32 mouse cellular contexts compared by ENCODE assay signal in genomic region chr11:64004152-64004551, GRCm38 (mm10).
DNase-seq lines count a peak whose midpoint lies in the region; ATAC-seq and TF ChIP-seq lines count a peak whose summit lies in the region.
"Had no signal": no experiment of that assay in that cellular context is flagged by ENCODE, and none has a peak within 500 bp of the region (broad histone marks: within the 10 kb centered on the region; RNA-seq: fewer than 3 reads in every experiment).

No protein-coding gene starts in this region.

- no peaks in the 10 kb centered on the region for H3K36me3 ChIP-seq in stomach, embryonic 16.5 days (ENCODE audit: control insufficient read depth, insufficient read depth, low read length)
- H3K36me3 ChIP-seq in stomach, postnatal 0 days (ENCODE audit: control insufficient read depth, insufficient read depth, low read length) = no peaks in the 10 kb centered on the region
- H3K36me3 ChIP-seq: embryonic facial prominence, embryonic 13.5 days; hindbrain, embryonic 10.5 days; hindbrain, embryonic 15.5 days; limb, embryonic 13.5 days had no signal

- 78% methylated on average over 4 of the region's 4 CpGs for WGBS in stomach, embryonic 16.5 days
- WGBS in stomach, postnatal 0 days = 70% methylated on average over 4 of the region's 4 CpGs

- no peak for TF ChIP-seq EP300 in stomach, postnatal 0 days (optimal IDR thresholded peaks at IDR 0.05)

- DNase-seq in frontal cortex, postnatal 36 days (ENCODE audit: low spot score in 2 of 2) = peak; percentile 17 to 42
- DNase-seq in frontal cortex, postnatal 14 days (ENCODE audit: low spot score in 2 of 2) = no peak
- DNase-seq in left cerebral cortex, postnatal 36 days (ENCODE audit: low spot score in 2 of 2) = peak; percentile 10 to 28
- DNase-seq in left cerebral cortex, adult 2 months (ENCODE audit: extremely low spot score in 1 of 2, low spot score in 2 of 2) = no peak
- no peak for DNase-seq in stomach, postnatal 0 days (ENCODE audit: low spot score)
- DNase-seq: adrenal gland, postnatal 10 days; B cell, adult 2 months; cerebellum, adult 11 months; cerebellum, postnatal 36 days; embryo, embryonic 11 days; heart, postnatal 14 days; kidney, adult 11 months; kidney, postnatal 14 days; layer of hippocampus, adult 9-11 months; lung, adult 18-20 months; lung, postnatal 4 days; midbrain, embryonic 14.5 days; thymus, adult 18-20 months; thymus, postnatal 25 days had no signal

- no peak overlapping the region for H3K9ac ChIP-seq in stomach, embryonic 16.5 days (ENCODE audit: low read length)
- H3K9ac ChIP-seq in stomach, postnatal 0 days (ENCODE audit: low read length) = no peak overlapping the region
- H3K9ac ChIP-seq: embryonic facial prominence, embryonic 13.5 days; hindbrain, embryonic 15.5 days; limb, embryonic 13.5 days had no signal

- no peak for TF ChIP-seq CTCF in left cerebral cortex, adult 2 months (IDR thresholded peaks at IDR 0.05)
- no peak for TF ChIP-seq CTCF in stomach, postnatal 0 days (IDR thresholded peaks at IDR 0.05; ENCODE audit: low read depth)

- H3K9me3 ChIP-seq in stomach, embryonic 16.5 days (replicated peaks; ENCODE audit: control insufficient read depth, low read length) = no peaks in the 10 kb centered on the region
- H3K9me3 ChIP-seq in stomach, postnatal 0 days (ENCODE audit: control insufficient read depth, low read length) = no peaks in the 10 kb centered on the region
- H3K9me3 ChIP-seq: embryonic facial prominence, embryonic 13.5 days; hindbrain, embryonic 15.5 days had no signal

- intact Hi-C loops in left cerebral cortex, postnatal 36 days (cut with DNase I) = no loop called here
- intact Hi-C loops in left cerebral cortex, adult 2 months (cut with DNase I) = no loop called here

- no peak overlapping the region for H3K27ac ChIP-seq in left cerebral cortex, adult 2 months
- peak overlapping the region; percentile 30; the same call in 1 of the 2 replicates for H3K27ac ChIP-seq in stomach, embryonic 16.5 days (ENCODE audit: low read length)
- H3K27ac ChIP-seq in stomach, postnatal 0 days (replicated peaks) = no peak overlapping the region
- H3K27ac ChIP-seq: embryonic facial prominence, embryonic 13.5 days; hindbrain, embryonic 10.5 days; hindbrain, embryonic 15.5 days; limb, embryonic 13.5 days had no signal

- H3K4me2 ChIP-seq in stomach, embryonic 16.5 days (ENCODE audit: low read depth, low read length) = no peak overlapping the region
- no peak overlapping the region for H3K4me2 ChIP-seq in stomach, postnatal 0 days (replicated peaks; ENCODE audit: low read depth)
- H3K4me2 ChIP-seq: embryonic facial prominence, embryonic 13.5 days; hindbrain, embryonic 15.5 days; limb, embryonic 13.5 days; liver, embryonic 11.5 days had no signal

- H3K27me3 ChIP-seq in stomach, embryonic 16.5 days (ENCODE audit: control insufficient read depth, insufficient read depth, low read length) = no peaks in the 10 kb centered on the region
- no peaks in the 10 kb centered on the region for H3K27me3 ChIP-seq in stomach, postnatal 0 days (ENCODE audit: control insufficient read depth, insufficient read depth, low read length)
- H3K27me3 ChIP-seq: CH12.LX; embryonic facial prominence, embryonic 13.5 days; hindbrain, embryonic 15.5 days; limb, embryonic 13.5 days; megakaryocyte, embryonic 14.5 days had no signal

- no peak for ATAC-seq in stomach, embryonic 16.5 days (ENCODE audit: insufficient read depth, low FRiP score)
- no peak for ATAC-seq in stomach, postnatal 0 days (ENCODE audit: low FRiP score, low TSS enrichment)
- no peak for ATAC-seq in CD4-positive, CD25-positive, alpha-beta regulatory T cell, adult 4 months
- ATAC-seq: forebrain, embryonic 16.5 days; inflammation-experienced regulatory T-cells, adult 6 months; lung, postnatal 0 days had no signal

- no peak overlapping the region for H3K4me3 ChIP-seq in left cerebral cortex, adult 2 months
- no peak overlapping the region for H3K4me3 ChIP-seq in stomach, embryonic 16.5 days (replicated peaks; ENCODE audit: low read length)
- H3K4me3 ChIP-seq in stomach, postnatal 0 days (ENCODE audit: low read depth, low read length) = no peak overlapping the region
- H3K4me3 ChIP-seq: embryonic facial prominence, embryonic 13.5 days; erythroblast, embryonic 14.5 days; hindbrain, embryonic 10.5 days; hindbrain, embryonic 15.5 days; limb, embryonic 13.5 days; megakaryocyte, embryonic 14.5 days had no signal

- H3K4me1 ChIP-seq in stomach, embryonic 16.5 days (ENCODE audit: control insufficient read depth, insufficient read depth, low read length) = peaks cover 18% of the 10 kb centered on the region
- H3K4me1 ChIP-seq in stomach, postnatal 0 days (replicated peaks; ENCODE audit: control insufficient read depth, insufficient read depth) = peaks cover 3% of the 10 kb centered on the region; the same call in 1 of the 2 replicates

Comparison
In these comparisons a context has a peak if more than half of its experiments do, and no peak if none do; other contexts are left out.
1. DNase-seq: peak in frontal cortex, postnatal 36 days (2 of 2) and left cerebral cortex, postnatal 36 days (2 of 2); none in frontal cortex, postnatal 14 days (0 of 2), left cerebral cortex, adult 2 months (0 of 2) and stomach, postnatal 0 days (single experiment).